Mouse (Mus musculus) lung, embryonic 15.5 days (tissue): Measurements from ENCODE around the gene Gm7954. TPM values are rescaled to one million over a fixed set of nuclear protein-coding genes. Genes with fewer than 3 reads are reported as not detected.
"Not testable (repeated sequence)": the region's sequence is repeated elsewhere in the genome, so short reads cannot be mapped to it uniquely, and the experiment has no call there.

ENCODE experiments used
- ATAC-seq: fragments of 200-750 bp; cut with Nextera tagmentation; 2 replicates; pipeline ENCODE4 v1.8.0; 2017; ENCODE audit warnings: moderate number of reproducible peaks, borderline replicate concordance; ENCODE audit not compliant: low FRiP score, low TSS enrichment; ENCODE audit errors: extremely low read depth
- H3K27ac ChIP-seq: fragments of 300-500 bp; sonication (generic); 2 replicates; pipeline ENCODE4 v1.5.1; 2015; ENCODE audit warnings: moderate library complexity, mild to moderate bottlenecking, inconsistent platforms
- H3K27me3 ChIP-seq: fragments of 300-500 bp; sonication (generic); 2 replicates; pipeline ENCODE4 v1.6.1; 2015; ENCODE audit warnings: inconsistent platforms
- H3K36me3 ChIP-seq: fragments of 300-500 bp; sonication (generic); 2 replicates; pipeline ENCODE4 v1.6.1; 2015; ENCODE audit warnings: inconsistent platforms
- H3K4me1 ChIP-seq: fragments of 300-500 bp; sonication (generic); 2 replicates; pipeline ENCODE4 v1.6.1; 2015; ENCODE audit warnings: inconsistent platforms
- H3K4me2 ChIP-seq: fragments of 300-500 bp; sonication (generic); 2 replicates; pipeline ENCODE4 v1.6.1; 2015; ENCODE audit warnings: inconsistent platforms, mild to moderate bottlenecking, moderate library complexity
- H3K4me3 ChIP-seq: fragments of 300-500 bp; sonication (generic); 2 replicates; pipeline ENCODE4 v1.5.1; 2015; ENCODE audit warnings: mild to moderate bottlenecking, inconsistent platforms
- H3K9ac ChIP-seq: fragments of 300-500 bp; sonication (generic); 2 replicates; pipeline ENCODE4 v1.6.1; 2015; ENCODE audit warnings: inconsistent platforms
- H3K9me3 ChIP-seq: fragments of 300-500 bp; sonication (generic); 2 replicates; pipeline ENCODE4 v1.6.1; 2016; ENCODE audit warnings: inconsistent platforms
- WGBS: fragments of 180-500 bp; shearing (Covaris S2); methylation state at CpG from one replicate; pipeline ENCODE4 v1.1.7; 2015; 5-methylcytosine and 5-hydroxymethylcytosine counted together
- polyA plus RNA-seq: library from polyadenylated mRNA; unstranded; fragments of >200 nt; fragmentation: Nextera tagmentation; extraction: Ambion mirVana; gene quantifications from 2 replicates; pipeline ENCODE4 v1.2.1, GENCODE M21; 2015

Gene Gm7954
- polyA plus RNA-seq: not detected in 2 replicates

GRCm38 (mm10) chr14:41453418-41453817 lies at the start of gene Gm7954:
TSS of gene Gm7954 (minus strand) at chr14:41453518.
- not testable (repeated sequence) for H3K9ac ChIP-seq, H3K36me3 ChIP-seq, H3K4me3 ChIP-seq, ATAC-seq, H3K4me2 ChIP-seq, H3K27ac ChIP-seq, H3K9me3 ChIP-seq, H3K4me1 ChIP-seq, H3K27me3 ChIP-seq
- no CpG with 5 or more reads among the region's 2 CpGs for WGBS

- not testable (repeated sequence) for H3K9ac ChIP-seq, H3K27me3 ChIP-seq, H3K36me3 ChIP-seq, ATAC-seq, H3K9me3 ChIP-seq, H3K4me3 ChIP-seq, H3K27ac ChIP-seq, H3K4me2 ChIP-seq, H3K4me1 ChIP-seq
These were observed 36.1 kb upstream of the Gm7954 start, which contains the start of gene Gm3486 for GRCm38 (mm10) chr14:41489385-41489784. TSS of gene Gm3486 (minus strand) at chr14:41489485.

- H3K9me3 ChIP-seq, H3K4me3 ChIP-seq, H3K4me1 ChIP-seq, H3K27me3 ChIP-seq, H3K27ac ChIP-seq, H3K9ac ChIP-seq, H3K36me3 ChIP-seq, ATAC-seq: not testable (repeated sequence)
- WGBS: 13% methylated on average over 10 of the region's 16 CpGs
- peak overlapping the region; percentile 26; the same call in 1 of the 2 replicates for H3K4me2 ChIP-seq
These were observed 27.8 kb downstream of the Gm7954 start for GRCm38 (mm10) chr14:41425393-41426075.

- H3K27me3 ChIP-seq, H3K9me3 ChIP-seq, H3K36me3 ChIP-seq, H3K4me3 ChIP-seq, H3K9ac ChIP-seq, H3K4me1 ChIP-seq, H3K27ac ChIP-seq, ATAC-seq: not testable (repeated sequence)
- 13% methylated on average over 14 of the region's 14 CpGs for WGBS
- H3K4me2 ChIP-seq: peak overlapping the region; percentile 26; the same call in 1 of the 2 replicates
These were observed 28.6 kb downstream of the Gm7954 start for GRCm38 (mm10) chr14:41424694-41425093.

GRCm38 (mm10) chr14:41408181-41408580 lies 45.1 kb downstream of the Gm7954 start, which contains the start of gene Gm6482:
TSS of gene Gm6482 (minus strand) at chr14:41408281.
- H3K27me3 ChIP-seq, H3K4me1 ChIP-seq, H3K4me2 ChIP-seq, ATAC-seq, H3K4me3 ChIP-seq, H3K27ac ChIP-seq, H3K9ac ChIP-seq, H3K9me3 ChIP-seq, H3K36me3 ChIP-seq: not testable (repeated sequence)
- 78% methylated on average over 1 of the region's 2 CpGs for WGBS

Other genes with a start within 250 kb of the Gm7954 start
- not detected in 2 replicates for gene Gm2832, start 174.7 kb downstream of the Gm7954 start, polyA plus RNA-seq
- gene Gm5798, start 104.9 kb downstream of the Gm7954 start, polyA plus RNA-seq: not detected in 2 replicates
- not detected in 2 replicates for gene Gm7945, start 67.1 kb downstream of the Gm7954 start, polyA plus RNA-seq
- not detected in 2 replicates for gene Gm6482, start 45.2 kb downstream of the Gm7954 start, polyA plus RNA-seq
- gene Gm3486, start 36.0 kb upstream of the Gm7954 start, polyA plus RNA-seq: not detected in 2 replicates
- gene Gm7970, start 102.1 kb upstream of the Gm7954 start, polyA plus RNA-seq: not detected in 2 replicates
- not detected in 2 replicates for gene 1700049E17Rik2, start 119.7 kb upstream of the Gm7954 start, polyA plus RNA-seq
- gene Gm3072, start 171.1 kb upstream of the Gm7954 start, polyA plus RNA-seq: not detected in 2 replicates
- gene Gm3676, start 193.0 kb upstream of the Gm7954 start, polyA plus RNA-seq: not detected in 2 replicates
- not detected in 2 replicates for gene Gm8068, start 248.4 kb upstream of the Gm7954 start, polyA plus RNA-seq